Mouse (Mus musculus) liver, embryonic 15.5 days (tissue): ENCODE measurements around the gene Cckar. TPM values are rescaled to one million over a fixed set of nuclear protein-coding genes. Genes with fewer than 3 reads are reported as not detected.
"Not testable (repeated sequence)": the region's sequence is repeated elsewhere in the genome, so short reads cannot be mapped to it uniquely, and the experiment has no call there.

Source experiments
- ATAC-seq: fragments of 200-750 bp; cut with Nextera tagmentation; 2 replicates; pipeline ENCODE4 v1.8.0; 2017; ENCODE audit warnings: moderate number of reproducible peaks, mild to moderate bottlenecking, moderate library complexity; ENCODE audit not compliant: insufficient read depth
- H3K27ac ChIP-seq: fragments of 300-500 bp; sonication (generic); replicated peaks from 2 replicates; pipeline ENCODE4 v1.5.1; 2015; ENCODE audit warnings: mild to moderate bottlenecking, inconsistent platforms
- H3K27me3 ChIP-seq: fragments of 300-500 bp; sonication (generic); 2 replicates; pipeline ENCODE4 v1.6.1; 2015; ENCODE audit warnings: mild to moderate bottlenecking, inconsistent platforms
- H3K36me3 ChIP-seq: fragments of 300-500 bp; sonication (generic); replicated peaks from 2 replicates; pipeline ENCODE4 v1.6.1; 2015; ENCODE audit warnings: moderate library complexity, mild to moderate bottlenecking, inconsistent platforms
- H3K4me1 ChIP-seq: fragments of 300-500 bp; sonication (generic); replicated peaks from 2 replicates; pipeline ENCODE4 v1.6.1; 2015; ENCODE audit warnings: inconsistent platforms
- H3K4me2 ChIP-seq: fragments of 300-500 bp; sonication (generic); 2 replicates; pipeline ENCODE4 v1.6.1; 2015; ENCODE audit warnings: moderate library complexity, mild to moderate bottlenecking, inconsistent platforms
- H3K4me3 ChIP-seq: fragments of 300-500 bp; sonication (generic); replicated peaks from 2 replicates; pipeline ENCODE4 v1.5.1; 2015; ENCODE audit warnings: mild to moderate bottlenecking, inconsistent platforms
- H3K9ac ChIP-seq: fragments of 300-500 bp; sonication (generic); 2 replicates; pipeline ENCODE4 v1.6.1; 2015; ENCODE audit warnings: moderate library complexity, mild to moderate bottlenecking, inconsistent platforms
- H3K9me3 ChIP-seq: fragments of 300-500 bp; sonication (generic); replicated peaks from 2 replicates; pipeline ENCODE4 v1.6.1; 2016; ENCODE audit warnings: inconsistent platforms
- WGBS: fragments of 180-500 bp; shearing (Covaris S2); methylation state at CpG from one replicate; pipeline ENCODE4 v1.1.7; 2015; ENCODE audit warnings: mixed read lengths; ENCODE audit not compliant: insufficient replicate concordance; 5-methylcytosine and 5-hydroxymethylcytosine counted together
- polyA plus RNA-seq: library from polyadenylated mRNA; unstranded; fragments of >200 nt; fragmentation: Nextera tagmentation; extraction: Ambion mirVana; gene quantifications from 2 replicates; pipeline ENCODE4 v1.2.1, GENCODE M21; 2015

Cckar gene
- polyA plus RNA-seq, 1 experiment from 2014 or later, result 0.21 TPM

DNA sequence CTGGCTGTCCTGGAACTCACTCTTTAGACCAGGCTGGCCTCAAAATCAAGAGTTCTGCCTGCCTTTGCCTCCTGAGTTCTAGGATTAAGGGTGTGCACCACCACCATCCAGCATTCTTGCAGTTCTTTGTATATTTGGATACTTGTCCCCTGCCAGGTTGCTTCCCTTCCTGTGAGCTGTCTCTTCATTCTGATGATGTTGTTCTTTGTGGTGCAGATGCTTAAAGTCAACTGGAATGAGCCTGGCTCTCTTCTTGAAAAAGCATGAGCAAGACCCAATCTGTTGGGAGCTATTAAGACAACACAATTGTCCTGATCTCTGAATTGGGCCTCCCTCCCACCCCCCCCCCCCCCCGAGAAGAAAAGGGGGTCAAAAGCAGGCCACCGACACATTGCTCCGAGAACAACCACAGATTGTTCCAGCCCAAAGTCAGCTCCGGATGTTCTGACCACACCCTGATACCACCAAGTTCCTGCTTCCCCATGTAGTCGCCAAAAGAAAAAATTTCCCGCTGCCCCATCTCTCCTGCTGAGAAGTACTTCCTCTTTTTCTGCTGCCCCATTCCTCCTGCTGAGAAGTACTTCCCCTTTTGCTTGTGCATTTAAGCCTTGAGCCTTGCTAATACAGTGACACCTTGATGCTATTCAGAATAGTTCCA, 33.9 kb downstream of the Cckar start:
- ATAC-seq, result not testable (repeated sequence)

GRCm38 (mm10) chr5:53672352-53672751, 35.2 kb downstream of the Cckar start:
- no peak for ATAC-seq
- H3K9me3 ChIP-seq, result 0 out of 2 replicates have a peak, but pooled peaks cover 2% of the 10 kb centered on the region
- no peak overlapping the region for H3K27ac ChIP-seq
- no peaks in the 10 kb centered on the region for H3K27me3 ChIP-seq
- H3K36me3 ChIP-seq, result no peaks in the 10 kb centered on the region
- H3K4me3 ChIP-seq, result no peak overlapping the region
- H3K9ac ChIP-seq, result no peak overlapping the region
- H3K4me2 ChIP-seq, result no peak overlapping the region
- no peaks in the 10 kb centered on the region for H3K4me1 ChIP-seq
- 23% methylated on average over 5 of the region's 5 CpGs for WGBS

More for the DNA sequence above, 33.9 kb downstream of the Cckar start:
- 70% methylated on average over 6 of the region's 6 CpGs for WGBS
- not testable (repeated sequence) for H3K9me3 ChIP-seq, H3K4me1 ChIP-seq, H3K4me3 ChIP-seq, H3K9ac ChIP-seq, H3K36me3 ChIP-seq, H3K27ac ChIP-seq, H3K27me3 ChIP-seq, H3K4me2 ChIP-seq

GRCm38 (mm10) chr5:53671507-53671906, 36.0 kb downstream of the Cckar start:
- no peaks in the 10 kb centered on the region for H3K27me3 ChIP-seq
- H3K4me3 ChIP-seq, result no peak overlapping the region
- no peak for ATAC-seq
- H3K9me3 ChIP-seq, result 0 out of 2 replicates have a peak, but pooled peaks cover 2% of the 10 kb centered on the region
- H3K9ac ChIP-seq, result no peak overlapping the region
- WGBS, result 55% methylated on average over 4 of the region's 4 CpGs
- no peaks in the 10 kb centered on the region for H3K36me3 ChIP-seq
- no peaks in the 10 kb centered on the region for H3K4me1 ChIP-seq
- no peak overlapping the region for H3K4me2 ChIP-seq
- H3K27ac ChIP-seq, result no peak overlapping the region

GRCm38 (mm10) chr5:53670321-53670938, 37.1 kb downstream of the Cckar start:
- WGBS, result 64% methylated on average over 10 of the region's 10 CpGs
- Histone ChIP-seq H3K9ac (no peak overlapping the region), H3K4me1 (no peaks in the 10 kb centered on the region), H3K27me3 (no peaks in the 10 kb centered on the region), H3K9me3 (0 out of 2 replicates have a peak, but pooled peaks cover 2% of the 10 kb centered on the region), H3K36me3 (no peaks in the 10 kb centered on the region), H3K4me3 (no peak overlapping the region), H3K27ac (no peak overlapping the region), H3K4me2 (no peak overlapping the region)
- ATAC-seq, result no peak

DNA sequence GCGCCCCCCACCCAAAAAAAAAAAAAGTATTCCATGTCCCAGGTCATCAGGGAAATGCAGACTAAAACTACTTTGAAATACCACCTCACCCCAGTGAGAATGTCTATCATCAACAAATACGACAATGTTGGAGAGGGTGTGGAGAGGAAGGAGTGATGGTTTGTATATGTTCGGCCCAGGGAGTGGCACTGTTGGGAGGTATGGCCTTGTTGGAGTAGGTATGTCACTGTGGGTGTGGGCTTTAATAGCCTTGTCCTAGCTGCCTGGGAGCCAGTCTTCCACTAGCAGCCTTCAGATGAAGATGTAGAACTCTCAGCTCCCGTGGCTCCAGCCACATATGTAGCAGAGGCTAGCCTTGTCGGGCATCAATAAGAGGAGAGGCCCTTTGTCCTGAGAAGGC, 39.5 kb downstream of the Cckar start:
- Histone ChIP-seq H3K27me3 (no peaks in the 10 kb centered on the region), H3K4me3 (no peak overlapping the region), H3K4me1 (no peaks in the 10 kb centered on the region), H3K27ac (no peak overlapping the region), H3K9ac (no peak overlapping the region), H3K36me3 (no peaks in the 10 kb centered on the region), H3K4me2 (no peak overlapping the region), H3K9me3 (no peaks in the 10 kb centered on the region)
- WGBS, result 61% methylated on average over 5 of the region's 5 CpGs
- ATAC-seq, result no peak

- H3K27me3 ChIP-seq, result no peaks in the 10 kb centered on the region
- ATAC-seq, result no peak
- no peak overlapping the region for H3K9ac ChIP-seq
- no peaks in the 10 kb centered on the region for H3K36me3 ChIP-seq
- no peaks in the 10 kb centered on the region for H3K4me1 ChIP-seq
- no peaks in the 10 kb centered on the region for H3K9me3 ChIP-seq
- H3K27ac ChIP-seq, result no peak overlapping the region
- no peak overlapping the region for H3K4me2 ChIP-seq
- H3K4me3 ChIP-seq, result no peak overlapping the region
Observed at GRCm38 (mm10) chr5:53663665-53664064, 43.8 kb downstream of the Cckar start.

- no peaks in the 10 kb centered on the region for H3K4me1 ChIP-seq
- no peak for ATAC-seq
- WGBS, result 17% methylated on average over 1 of the region's 1 CpGs
- no peak overlapping the region for H3K27ac ChIP-seq
- no peaks in the 10 kb centered on the region for H3K9me3 ChIP-seq
- H3K27me3 ChIP-seq, result no peaks in the 10 kb centered on the region
- no peak overlapping the region for H3K4me3 ChIP-seq
- H3K4me2 ChIP-seq, result no peak overlapping the region
- H3K36me3 ChIP-seq, result no peaks in the 10 kb centered on the region
- H3K9ac ChIP-seq, result no peak overlapping the region
Observed at GRCm38 (mm10) chr5:53662413-53662812, 45.1 kb downstream of the Cckar start.

DNA sequence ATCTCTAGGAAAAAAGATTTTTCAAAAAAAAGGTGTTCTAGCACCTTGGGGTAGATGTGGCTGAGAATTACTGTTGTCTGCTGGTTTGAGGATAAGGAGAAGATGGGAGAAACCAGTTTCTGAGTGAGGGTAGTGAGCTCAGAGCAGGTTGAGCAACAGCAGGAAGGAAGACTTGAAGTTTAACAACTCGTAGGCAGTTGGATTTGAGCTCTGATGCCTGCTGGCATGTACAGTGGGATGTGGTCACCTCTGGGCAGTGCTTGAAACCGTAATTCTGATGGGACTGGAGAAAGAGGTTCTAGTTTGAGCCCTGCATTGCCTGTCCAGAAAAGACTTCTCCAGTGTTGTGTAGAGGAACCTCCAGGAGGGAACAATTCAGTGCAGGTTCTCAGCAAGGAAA, 46.0 kb downstream of the Cckar start:
- ATAC-seq, result no peak
- Histone ChIP-seq H3K27ac (no peak overlapping the region), H3K4me1 (no peaks in the 10 kb centered on the region), H3K27me3 (no peaks in the 10 kb centered on the region), H3K4me3 (no peak overlapping the region), H3K4me2 (no peak overlapping the region), H3K9me3 (no peaks in the 10 kb centered on the region), H3K9ac (no peak overlapping the region), H3K36me3 (0 out of 2 replicates have a peak, but pooled peaks cover 1% of the 10 kb centered on the region)
- 31% methylated on average over 2 of the region's 2 CpGs for WGBS

DNA sequence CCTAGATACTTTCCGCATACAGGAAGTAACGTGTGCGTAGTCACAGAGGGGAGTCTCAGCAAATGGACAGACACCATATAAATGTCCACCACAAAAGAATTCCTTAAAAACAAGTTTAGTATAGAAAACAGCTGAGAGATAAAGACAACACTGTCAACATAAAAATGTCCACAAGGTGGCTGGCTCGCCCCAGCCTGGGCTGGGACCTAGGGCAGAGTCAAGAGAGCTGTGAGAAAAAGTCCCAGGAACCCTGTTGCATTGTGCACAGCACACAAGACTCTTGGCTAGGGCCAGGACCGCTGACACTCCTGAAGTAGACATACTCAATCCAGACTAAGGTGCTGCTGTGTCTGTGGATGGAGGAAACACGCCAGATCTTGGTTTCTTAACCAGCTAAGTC, 49.6 kb downstream of the Cckar start:
- ATAC-seq, result no peak
- Histone ChIP-seq H3K4me2 (no peak overlapping the region), H3K9me3 (no peaks in the 10 kb centered on the region), H3K4me1 (no peaks in the 10 kb centered on the region), H3K27ac (no peak overlapping the region), H3K9ac (no peak overlapping the region), H3K4me3 (no peak overlapping the region), H3K27me3 (no peaks in the 10 kb centered on the region), H3K36me3 (0 out of 2 replicates have a peak, but pooled peaks cover 6% of the 10 kb centered on the region)
- 78% methylated on average over 6 of the region's 6 CpGs for WGBS

- no peak overlapping the region for H3K9ac ChIP-seq
- H3K4me3 ChIP-seq, result no peak overlapping the region
- no peaks in the 10 kb centered on the region for H3K27me3 ChIP-seq
- peaks cover 13% of the 10 kb centered on the region for H3K36me3 ChIP-seq
- ATAC-seq, result no peak
- no peak overlapping the region for H3K4me2 ChIP-seq
- 27% methylated on average over 1 of the region's 1 CpGs for WGBS
- no peak overlapping the region for H3K27ac ChIP-seq
- H3K4me1 ChIP-seq, result no peaks in the 10 kb centered on the region
- no peaks in the 10 kb centered on the region for H3K9me3 ChIP-seq
Observed at GRCm38 (mm10) chr5:53656596-53656995, 50.9 kb downstream of the Cckar start.
